Mouse (Mus musculus): ENCODE data around the gene Tpk1. TPM values are rescaled to one million over a fixed set of nuclear protein-coding genes. Genes with fewer than 3 reads are reported as not detected.
"Not testable (repeated sequence)": the region's sequence is repeated elsewhere in the genome, so short reads cannot be mapped to it uniquely, and the experiment has no call there.

Tpk1 gene
- polyA plus RNA-seq, 1 experiment from 2014 or later, result 8.0 TPM

DNA sequence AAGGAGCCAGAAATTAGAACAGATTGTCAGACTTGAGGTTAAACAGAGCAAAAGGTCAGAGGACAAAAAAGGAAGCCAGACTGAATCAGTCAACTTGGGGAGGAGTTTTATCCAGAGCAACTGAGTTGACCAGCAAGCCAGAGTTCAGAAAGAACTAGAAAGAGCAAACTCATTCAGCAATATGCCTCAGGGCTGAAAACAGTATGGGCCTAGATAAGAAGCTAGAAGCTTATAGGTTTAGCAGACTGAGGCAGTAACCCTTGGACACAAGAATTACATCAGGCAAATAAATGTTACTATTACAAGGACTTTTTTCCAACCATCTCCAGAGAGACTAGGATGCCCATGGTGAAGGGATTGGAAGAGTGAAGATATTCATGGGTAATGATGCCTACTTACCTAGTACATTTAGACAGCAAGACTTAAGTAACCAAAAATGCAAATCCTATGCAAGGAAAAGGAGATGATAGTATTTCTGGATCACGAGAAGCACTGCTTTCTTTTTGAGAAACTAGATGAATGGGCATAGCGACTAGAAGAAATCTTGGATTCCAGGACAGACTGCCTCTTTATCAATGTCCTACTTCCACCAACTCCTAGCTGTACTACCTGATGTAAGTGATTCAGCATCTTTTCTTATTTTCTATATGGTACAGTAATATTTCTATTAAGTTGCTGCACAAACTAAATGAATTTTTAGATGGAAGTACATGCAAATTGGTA, 149.3 kb downstream of the Tpk1 start:
- no peaks in the 10 kb centered on the region for H3K4me1 ChIP-seq (ENCODE audit: control insufficient read depth, insufficient read depth, low read length)
- H3K4me2 ChIP-seq (ENCODE audit: low read depth, low read length), result no peak overlapping the region
- 87% methylated on average over 2 of the region's 2 CpGs for WGBS
- no peak overlapping the region for H3K4me3 ChIP-seq (ENCODE audit: low read depth, low read length)
- no peak for DNase-seq (ENCODE audit: low spot score)
- H3K9me3 ChIP-seq (replicated peaks; ENCODE audit: control insufficient read depth, low read length), result no peaks in the 10 kb centered on the region
- H3K27ac ChIP-seq (replicated peaks; ENCODE audit: low read depth, low read length), result no peak overlapping the region
- no peaks in the 10 kb centered on the region for H3K27me3 ChIP-seq (ENCODE audit: control insufficient read depth, insufficient read depth, low read length)
- no peak for ATAC-seq (replicated peaks; ENCODE audit: insufficient number of reproducible peaks, low FRiP score, low TSS enrichment, low read depth)
- H3K36me3 ChIP-seq (replicated peaks; ENCODE audit: control insufficient read depth, insufficient read depth, low read depth, low read length), result no peaks in the 10 kb centered on the region
- no peak overlapping the region for H3K9ac ChIP-seq (replicated peaks; ENCODE audit: low read length)

DNA sequence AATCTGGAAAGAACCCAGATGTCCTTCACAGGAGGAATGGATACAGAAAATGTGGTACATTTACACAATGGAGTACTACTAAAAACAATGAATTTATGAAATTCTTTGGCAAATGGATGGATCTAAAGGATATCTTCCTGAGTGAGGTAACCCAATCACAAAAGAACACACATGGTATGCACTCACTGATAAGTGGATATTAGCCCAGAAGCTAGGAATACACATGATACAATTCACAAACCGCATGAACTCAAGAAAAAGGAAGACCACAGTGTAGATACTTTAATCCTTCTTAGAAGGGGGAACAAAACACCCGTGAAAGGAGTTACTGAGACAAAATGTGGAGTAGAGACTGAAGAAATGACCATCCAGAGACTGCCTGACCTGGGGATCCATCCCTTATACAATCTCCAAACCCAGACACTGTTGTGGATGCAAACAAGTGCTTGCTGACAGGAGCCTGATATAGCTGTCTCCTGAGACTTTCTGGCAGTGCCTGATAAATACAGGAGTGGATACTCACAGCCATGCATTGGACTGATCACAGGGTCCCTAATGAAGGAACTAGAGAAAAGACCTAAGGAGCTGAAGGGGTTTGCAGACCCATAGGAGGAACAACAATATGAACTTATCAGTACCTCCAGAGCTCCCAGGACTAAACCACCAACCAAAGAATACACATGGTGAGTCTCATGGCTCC, 159.2 kb downstream of the Tpk1 start:
- not testable (repeated sequence) for H3K36me3 ChIP-seq (replicated peaks; ENCODE audit: control insufficient read depth, insufficient read depth, low read depth, low read length); H3K4me2 ChIP-seq (ENCODE audit: low read depth, low read length); H3K27ac ChIP-seq (replicated peaks; ENCODE audit: low read depth, low read length); H3K4me1 ChIP-seq (ENCODE audit: control insufficient read depth, insufficient read depth, low read length); H3K9ac ChIP-seq (replicated peaks; ENCODE audit: low read length); H3K9me3 ChIP-seq (replicated peaks; ENCODE audit: control insufficient read depth, low read length); ATAC-seq (replicated peaks; ENCODE audit: insufficient number of reproducible peaks, low FRiP score, low TSS enrichment, low read depth); H3K4me3 ChIP-seq (ENCODE audit: low read depth, low read length); H3K27me3 ChIP-seq (ENCODE audit: control insufficient read depth, insufficient read depth, low read length); DNase-seq (ENCODE audit: low spot score)
- WGBS, result 85% methylated on average over 2 of the region's 2 CpGs

DNA sequence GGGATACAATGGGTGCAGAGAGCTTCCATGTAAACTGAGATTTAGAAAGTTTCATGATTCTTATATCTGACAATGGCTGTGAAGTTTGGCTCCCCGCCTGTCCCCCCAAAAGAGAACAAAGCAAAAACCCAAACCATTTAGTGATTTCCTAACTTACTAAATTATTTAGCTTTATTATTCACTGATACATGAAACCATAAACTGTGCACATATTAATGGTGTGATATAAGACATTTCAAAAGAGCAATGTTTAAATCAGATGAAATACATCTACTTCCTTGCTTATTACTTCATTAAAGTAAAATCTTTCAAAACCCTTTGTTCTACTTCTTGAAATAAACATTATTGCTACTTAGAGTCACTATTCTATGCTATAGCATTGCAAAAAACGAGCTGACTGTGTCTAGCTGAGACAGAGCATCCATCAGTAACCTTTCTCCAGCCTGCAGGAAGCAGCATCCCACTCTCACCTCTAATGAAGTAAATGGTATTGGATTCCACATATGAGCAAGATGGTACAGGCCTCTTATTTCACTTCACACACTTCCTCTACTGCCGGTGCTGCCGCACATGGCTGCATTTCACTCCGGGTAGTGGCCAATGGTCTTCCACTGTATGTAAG, 161.4 kb downstream of the Tpk1 start:
- H3K4me1 ChIP-seq (ENCODE audit: control insufficient read depth, insufficient read depth, low read length), result no peaks in the 10 kb centered on the region
- WGBS, result 81% methylated on average over 5 of the region's 5 CpGs
- no peaks in the 10 kb centered on the region for H3K27me3 ChIP-seq (ENCODE audit: control insufficient read depth, insufficient read depth, low read length)
- no peak overlapping the region for H3K4me3 ChIP-seq (ENCODE audit: low read depth, low read length)
- H3K36me3 ChIP-seq (replicated peaks; ENCODE audit: control insufficient read depth, insufficient read depth, low read depth, low read length), result no peaks in the 10 kb centered on the region
- H3K9ac ChIP-seq (replicated peaks; ENCODE audit: low read length), result no peak overlapping the region
- no peak for ATAC-seq (replicated peaks; ENCODE audit: insufficient number of reproducible peaks, low FRiP score, low TSS enrichment, low read depth)
- H3K9me3 ChIP-seq (replicated peaks; ENCODE audit: control insufficient read depth, low read length), result no peaks in the 10 kb centered on the region
- H3K27ac ChIP-seq (replicated peaks; ENCODE audit: low read depth, low read length), result no peak overlapping the region
- H3K4me2 ChIP-seq (ENCODE audit: low read depth, low read length), result no peak overlapping the region
- DNase-seq (ENCODE audit: low spot score), result no peak

DNA sequence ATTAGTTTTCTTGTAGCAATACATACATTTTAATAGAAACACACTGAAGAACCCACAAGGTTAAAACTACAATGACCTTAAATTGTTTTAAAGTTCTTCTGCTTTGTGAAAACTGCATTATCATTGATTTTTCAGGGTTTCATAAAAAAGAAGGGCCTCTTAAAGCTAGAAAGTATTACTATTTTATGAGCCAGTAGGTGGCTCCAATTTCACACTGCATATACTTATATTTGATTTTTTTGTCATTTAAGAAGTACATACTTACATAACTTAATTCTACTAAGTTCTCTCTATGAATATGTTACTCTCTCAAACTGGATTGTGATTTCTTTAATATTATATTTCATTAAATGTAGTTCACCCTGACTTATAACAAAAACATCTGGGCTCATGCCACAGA, 173.7 kb downstream of the Tpk1 start:
- Histone ChIP-seq H3K36me3 (replicated peaks; ENCODE audit: control insufficient read depth, insufficient read depth, low read depth, low read length) (no peaks in the 10 kb centered on the region), H3K27ac (replicated peaks; ENCODE audit: low read depth, low read length) (no peak overlapping the region), H3K4me3 (ENCODE audit: low read depth, low read length) (no peak overlapping the region), H3K4me2 (ENCODE audit: low read depth, low read length) (no peak overlapping the region), H3K9me3 (replicated peaks; ENCODE audit: control insufficient read depth, low read length) (no peaks in the 10 kb centered on the region), H3K9ac (replicated peaks; ENCODE audit: low read length) (no peak overlapping the region), H3K4me1 (ENCODE audit: control insufficient read depth, insufficient read depth, low read length) (no peaks in the 10 kb centered on the region), H3K27me3 (ENCODE audit: control insufficient read depth, insufficient read depth, low read length) (no peaks in the 10 kb centered on the region)
- no peak for ATAC-seq (replicated peaks; ENCODE audit: insufficient number of reproducible peaks, low FRiP score, low TSS enrichment, low read depth)
- DNase-seq (ENCODE audit: low spot score), result no peak

DNA sequence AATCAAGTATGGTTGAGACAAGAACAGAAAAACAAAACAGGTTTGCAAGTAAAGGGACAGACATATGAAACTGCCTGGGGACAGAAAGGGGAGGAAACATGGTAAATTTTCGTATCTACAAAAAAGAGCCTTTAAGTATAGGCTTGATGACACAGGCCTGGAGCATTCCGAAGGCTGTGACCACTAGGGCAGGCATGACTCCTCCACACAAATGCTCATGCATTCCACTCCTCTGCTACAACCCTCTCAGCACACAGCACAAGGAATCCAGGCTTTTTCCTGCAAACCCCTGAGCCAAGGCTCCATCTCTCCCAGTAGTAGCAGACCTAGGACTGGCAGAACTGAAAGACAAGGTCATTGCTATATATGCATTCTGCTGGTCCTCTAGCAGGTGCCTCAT, 179.4 kb downstream of the Tpk1 start:
- Histone ChIP-seq H3K4me3 (ENCODE audit: low read depth, low read length) (no peak overlapping the region), H3K27ac (replicated peaks; ENCODE audit: low read depth, low read length) (no peak overlapping the region), H3K4me2 (ENCODE audit: low read depth, low read length) (no peak overlapping the region), H3K36me3 (replicated peaks; ENCODE audit: control insufficient read depth, insufficient read depth, low read depth, low read length) (no peaks in the 10 kb centered on the region), H3K9me3 (replicated peaks; ENCODE audit: control insufficient read depth, low read length) (no peaks in the 10 kb centered on the region), H3K27me3 (ENCODE audit: control insufficient read depth, insufficient read depth, low read length) (no peaks in the 10 kb centered on the region), H3K9ac (replicated peaks; ENCODE audit: low read length) (no peak overlapping the region), H3K4me1 (ENCODE audit: control insufficient read depth, insufficient read depth, low read length) (no peaks in the 10 kb centered on the region)
- ATAC-seq (replicated peaks; ENCODE audit: insufficient number of reproducible peaks, low FRiP score, low TSS enrichment, low read depth) (no peak), DNase-seq (ENCODE audit: low spot score) (no peak)
- WGBS, result 65% methylated on average over 2 of the region's 2 CpGs

DNA sequence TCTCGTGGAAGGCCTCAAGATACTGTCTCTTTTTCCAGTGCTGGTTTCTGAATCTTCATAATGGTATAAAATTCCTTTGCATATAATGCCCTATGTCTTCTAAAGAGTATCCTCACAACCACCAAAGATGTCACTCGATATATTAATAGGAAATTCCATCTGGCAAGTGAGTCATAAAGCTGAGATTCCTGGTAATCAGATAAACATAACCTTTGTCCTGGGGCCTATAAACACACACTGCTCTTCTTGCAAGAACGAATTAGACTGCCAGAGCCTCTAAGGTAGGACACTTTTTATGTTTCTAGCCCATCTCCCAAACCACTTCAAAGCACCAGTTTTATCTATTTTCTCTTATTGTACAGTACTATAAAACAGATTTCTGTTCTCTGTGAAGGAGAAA, 185.4 kb downstream of the Tpk1 start:
- DNase-seq (ENCODE audit: low spot score), result no peak
- 82% methylated on average over 3 of the region's 3 CpGs for WGBS

DNA sequence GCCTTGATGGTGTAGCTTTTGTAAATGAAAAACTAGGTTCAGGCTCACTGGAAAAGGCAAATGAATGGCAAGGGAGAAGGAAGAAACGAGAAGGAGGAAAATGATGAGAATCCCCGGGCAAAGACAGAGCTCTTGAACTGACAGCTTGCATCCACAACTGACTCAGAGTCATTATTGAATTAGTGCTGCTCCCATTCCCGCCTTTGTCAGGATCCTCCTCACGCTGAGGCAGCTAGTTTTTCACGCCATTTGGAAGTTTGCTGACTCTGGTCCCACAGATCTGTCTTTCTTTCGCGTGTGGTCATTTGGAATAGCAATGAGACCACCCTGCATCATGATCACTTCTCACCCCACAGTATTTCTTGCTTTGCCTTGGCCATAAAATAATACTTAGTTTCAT, 187.3 kb downstream of the Tpk1 start:
- Histone ChIP-seq H3K27ac (replicated peaks; ENCODE audit: low read depth, low read length) (no peak overlapping the region), H3K4me2 (ENCODE audit: low read depth, low read length) (no peak overlapping the region), H3K4me3 (ENCODE audit: low read depth, low read length) (no peak overlapping the region), H3K9me3 (replicated peaks; ENCODE audit: control insufficient read depth, low read length) (no peaks in the 10 kb centered on the region), H3K9ac (replicated peaks; ENCODE audit: low read length) (no peak overlapping the region), H3K36me3 (replicated peaks; ENCODE audit: control insufficient read depth, insufficient read depth, low read depth, low read length) (no peaks in the 10 kb centered on the region), H3K27me3 (ENCODE audit: control insufficient read depth, insufficient read depth, low read length) (no peaks in the 10 kb centered on the region), H3K4me1 (ENCODE audit: control insufficient read depth, insufficient read depth, low read length) (no peaks in the 10 kb centered on the region)
- DNase-seq (ENCODE audit: low spot score) (no peak), ATAC-seq (replicated peaks; ENCODE audit: insufficient number of reproducible peaks, low FRiP score, low TSS enrichment, low read depth) (no peak)
- WGBS, result 61% methylated on average over 7 of the region's 7 CpGs

More for the DNA sequence above, 185.4 kb downstream of the Tpk1 start:
- Histone ChIP-seq H3K36me3 (replicated peaks; ENCODE audit: control insufficient read depth, insufficient read depth, low read depth, low read length) (no peaks in the 10 kb centered on the region), H3K27ac (replicated peaks; ENCODE audit: low read depth, low read length) (no peak overlapping the region), H3K4me2 (ENCODE audit: low read depth, low read length) (no peak overlapping the region), H3K27me3 (ENCODE audit: control insufficient read depth, insufficient read depth, low read length) (no peaks in the 10 kb centered on the region), H3K4me1 (ENCODE audit: control insufficient read depth, insufficient read depth, low read length) (no peaks in the 10 kb centered on the region), H3K9me3 (replicated peaks; ENCODE audit: control insufficient read depth, low read length) (no peaks in the 10 kb centered on the region), H3K9ac (replicated peaks; ENCODE audit: low read length) (no peak overlapping the region), H3K4me3 (ENCODE audit: low read depth, low read length) (no peak overlapping the region)
- no peak for ATAC-seq (replicated peaks; ENCODE audit: insufficient number of reproducible peaks, low FRiP score, low TSS enrichment, low read depth)

DNA sequence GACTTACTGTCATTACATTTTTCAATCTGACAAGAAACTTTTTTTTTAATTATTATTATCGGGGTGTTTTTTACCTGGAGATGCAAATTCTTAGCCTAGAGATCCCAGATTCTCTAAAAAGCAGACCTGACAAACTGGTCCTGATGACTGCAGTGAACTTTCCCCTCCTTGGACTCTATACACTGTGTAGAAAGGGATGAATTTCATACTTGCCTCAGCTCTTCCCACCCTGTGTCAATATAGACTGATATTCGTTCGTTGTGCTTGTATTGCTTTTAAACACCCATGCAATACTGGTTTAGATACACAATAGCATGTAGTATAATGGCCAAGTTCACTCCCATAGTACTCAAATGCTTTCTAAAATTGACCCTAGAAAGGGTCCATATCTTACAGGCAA, 189.7 kb downstream of the Tpk1 start:
- ATAC-seq (replicated peaks; ENCODE audit: insufficient number of reproducible peaks, low FRiP score, low TSS enrichment, low read depth) (no peak), DNase-seq (ENCODE audit: low spot score) (no peak)
- Histone ChIP-seq H3K9me3 (replicated peaks; ENCODE audit: control insufficient read depth, low read length) (no peaks in the 10 kb centered on the region), H3K36me3 (replicated peaks; ENCODE audit: control insufficient read depth, insufficient read depth, low read depth, low read length) (no peaks in the 10 kb centered on the region), H3K4me3 (ENCODE audit: low read depth, low read length) (no peak overlapping the region), H3K4me1 (ENCODE audit: control insufficient read depth, insufficient read depth, low read length) (no peaks in the 10 kb centered on the region), H3K27ac (replicated peaks; ENCODE audit: low read depth, low read length) (no peak overlapping the region), H3K4me2 (ENCODE audit: low read depth, low read length) (no peak overlapping the region), H3K27me3 (ENCODE audit: control insufficient read depth, insufficient read depth, low read length) (no peaks in the 10 kb centered on the region), H3K9ac (replicated peaks; ENCODE audit: low read length) (no peak overlapping the region)
- 89% methylated on average over 3 of the region's 3 CpGs for WGBS

All from embryonic facial prominence, embryonic 11.5 days (tissue).